Mouse (Mus musculus) lung, embryonic 16.5 days (tissue): ENCODE measurements around the gene Timm8a2. TPM values are rescaled to one million over a fixed set of nuclear protein-coding genes. Genes with fewer than 3 reads are reported as not detected.

Experiments used
- ATAC-seq: fragments of 200-750 bp; cut with Nextera tagmentation; 2 replicates; pipeline ENCODE4 v1.8.0; 2017; ENCODE audit warnings: low read depth, mild to moderate bottlenecking, moderate library complexity
- H3K27ac ChIP-seq: fragments of 300-500 bp; sonication (generic); 2 replicates; pipeline ENCODE4 v1.5.1; 2014; ENCODE audit warnings: mild to moderate bottlenecking, control low read depth, low read length
- H3K27me3 ChIP-seq: fragments of 300-500 bp; sonication (generic); 2 replicates; pipeline ENCODE4 v1.6.1; 2014; ENCODE audit warnings: low read depth, low read length, mixed read lengths; ENCODE audit not compliant: control insufficient read depth, insufficient read depth
- H3K36me3 ChIP-seq: fragments of 300-500 bp; sonication (generic); 2 replicates; pipeline ENCODE4 v1.6.1; 2014; ENCODE audit warnings: low read length; ENCODE audit not compliant: control insufficient read depth, insufficient read depth
- H3K4me1 ChIP-seq: fragments of 300-500 bp; sonication (generic); replicated peaks from 2 replicates; pipeline ENCODE4 v1.6.1; 2014; ENCODE audit warnings: low read length, mixed read lengths; ENCODE audit not compliant: control insufficient read depth, insufficient read depth
- H3K4me2 ChIP-seq: fragments of 300-500 bp; sonication (generic); 2 replicates; pipeline ENCODE4 v1.6.1; 2014; ENCODE audit warnings: low read depth, low read length, control low read depth
- H3K4me3 ChIP-seq: fragments of 300-500 bp; sonication (generic); 2 replicates; pipeline ENCODE4 v1.5.1; 2014; ENCODE audit warnings: mild to moderate bottlenecking, low read length, control low read depth
- H3K9ac ChIP-seq: fragments of 300-500 bp; sonication (generic); 2 replicates; pipeline ENCODE4 v1.6.1; 2014; ENCODE audit warnings: low read length, control low read depth
- H3K9me3 ChIP-seq: fragments of 300-500 bp; sonication (generic); 2 replicates; pipeline ENCODE4 v1.6.1; 2016; ENCODE audit warnings: low read length; ENCODE audit not compliant: control insufficient read depth
- WGBS: fragments of 180-500 bp; shearing (Covaris S2); extraction: QIAGEN DNeasy Blood & Tissue Kit; methylation state at CpG from one replicate; pipeline ENCODE4 v1.1.7; 2014; 5-methylcytosine and 5-hydroxymethylcytosine counted together
- polyA plus RNA-seq: library from polyadenylated mRNA; unstranded; fragments of >200 nt; fragmentation: Nextera tagmentation; extraction: Ambion mirVana; gene quantifications from 2 replicates; pipeline ENCODE4 v1.2.1, GENCODE M21; 2015

Gene Timm8a2
- polyA plus RNA-seq, 1 experiment from 2014 or later, result not detected

DNA sequence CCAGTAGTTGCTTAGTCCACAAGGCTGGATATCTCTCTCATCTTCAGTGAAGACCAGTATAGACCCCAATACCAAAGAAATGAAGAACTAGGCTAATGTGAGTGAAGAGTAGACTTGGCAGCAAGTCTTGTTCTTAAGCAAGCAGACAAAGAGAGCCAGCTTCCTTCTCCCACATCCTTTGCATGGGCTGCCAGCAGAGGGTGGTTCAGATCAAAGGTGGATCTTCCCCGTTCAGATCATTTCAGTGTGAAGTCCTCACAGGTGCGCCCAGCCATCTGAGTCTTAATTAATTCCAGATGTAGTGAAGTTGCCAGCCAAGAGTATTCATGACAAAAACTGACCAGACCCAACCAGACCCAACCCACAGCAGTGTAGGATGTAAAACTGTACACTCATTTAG, 16.5 kb upstream of the Timm8a2 start:
- H3K4me2 ChIP-seq, result no peak overlapping the region
- no peaks in the 10 kb centered on the region for H3K27me3 ChIP-seq
- no peak overlapping the region for H3K9ac ChIP-seq
- no peak for ATAC-seq
- H3K36me3 ChIP-seq, result no peaks in the 10 kb centered on the region; the same call in 1 of the 2 replicates
- H3K27ac ChIP-seq, result no peak overlapping the region
- no peaks in the 10 kb centered on the region for H3K9me3 ChIP-seq
- H3K4me3 ChIP-seq, result no peak overlapping the region
- no peaks in the 10 kb centered on the region for H3K4me1 ChIP-seq
- 72% methylated on average over 2 of the region's 2 CpGs for WGBS

GRCm38 (mm10) chr14:122019389-122019788, 15.1 kb upstream of the Timm8a2 start:
- no peak for ATAC-seq
- Histone ChIP-seq H3K4me2 (no peak overlapping the region), H3K27ac (no peak overlapping the region), H3K9me3 (no peaks in the 10 kb centered on the region), H3K27me3 (no peaks in the 10 kb centered on the region), H3K9ac (no peak overlapping the region), H3K36me3 (no peaks in the 10 kb centered on the region; the same call in 1 of the 2 replicates), H3K4me1 (no peaks in the 10 kb centered on the region), H3K4me3 (no peak overlapping the region)
- WGBS, result 80% methylated on average over 2 of the region's 2 CpGs

GRCm38 (mm10) chr14:122020567-122020966, 13.9 kb upstream of the Timm8a2 start:
- H3K4me3 ChIP-seq, result no peak overlapping the region
- no peaks in the 10 kb centered on the region for H3K4me1 ChIP-seq
- ATAC-seq, result no peak
- H3K27me3 ChIP-seq, result no peaks in the 10 kb centered on the region
- no peak overlapping the region for H3K4me2 ChIP-seq
- no peak overlapping the region for H3K9ac ChIP-seq
- H3K27ac ChIP-seq, result no peak overlapping the region
- H3K36me3 ChIP-seq, result no peaks in the 10 kb centered on the region; the same call in 1 of the 2 replicates
- H3K9me3 ChIP-seq, result no peaks in the 10 kb centered on the region
- 89% methylated on average over 6 of the region's 6 CpGs for WGBS

DNA sequence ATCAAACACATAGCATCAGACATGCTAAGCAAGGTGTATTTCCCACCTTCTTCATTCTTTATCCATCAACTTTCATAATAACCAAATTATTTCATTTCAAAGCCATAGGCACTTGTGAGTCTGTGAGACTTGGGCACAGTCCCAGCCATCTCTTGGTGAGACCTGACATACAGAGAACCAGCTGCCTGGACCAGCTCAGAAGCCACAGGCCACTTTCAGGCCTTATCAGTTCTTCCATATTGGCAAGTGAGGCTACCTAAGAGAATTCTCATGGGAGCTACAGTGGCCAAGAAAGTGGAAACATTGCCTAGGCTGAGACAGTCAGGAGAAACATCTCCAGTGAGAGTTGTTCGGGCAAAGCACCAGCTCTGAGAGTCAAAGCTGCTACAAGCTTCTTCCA, 11.4 kb upstream of the Timm8a2 start:
- no peak overlapping the region for H3K9ac ChIP-seq
- H3K27ac ChIP-seq, result no peak overlapping the region
- WGBS, result 87% methylated on average over 1 of the region's 1 CpGs
- no peaks in the 10 kb centered on the region for H3K9me3 ChIP-seq
- no peak overlapping the region for H3K4me2 ChIP-seq
- H3K27me3 ChIP-seq, result no peaks in the 10 kb centered on the region
- ATAC-seq, result no peak
- no peaks in the 10 kb centered on the region; the same call in 1 of the 2 replicates for H3K36me3 ChIP-seq
- H3K4me3 ChIP-seq, result no peak overlapping the region
- H3K4me1 ChIP-seq, result no peaks in the 10 kb centered on the region

- H3K27ac ChIP-seq, result no peak overlapping the region
- no peaks in the 10 kb centered on the region; the same call in 1 of the 2 replicates for H3K36me3 ChIP-seq
- H3K27me3 ChIP-seq, result no peaks in the 10 kb centered on the region
- H3K4me2 ChIP-seq, result no peak overlapping the region
- H3K4me3 ChIP-seq, result no peak overlapping the region
- H3K9ac ChIP-seq, result no peak overlapping the region
- no peak for ATAC-seq
- H3K4me1 ChIP-seq, result no peaks in the 10 kb centered on the region
- no peaks in the 10 kb centered on the region for H3K9me3 ChIP-seq
Measured at GRCm38 (mm10) chr14:122023928-122024327, 10.5 kb upstream of the Timm8a2 start.

DNA sequence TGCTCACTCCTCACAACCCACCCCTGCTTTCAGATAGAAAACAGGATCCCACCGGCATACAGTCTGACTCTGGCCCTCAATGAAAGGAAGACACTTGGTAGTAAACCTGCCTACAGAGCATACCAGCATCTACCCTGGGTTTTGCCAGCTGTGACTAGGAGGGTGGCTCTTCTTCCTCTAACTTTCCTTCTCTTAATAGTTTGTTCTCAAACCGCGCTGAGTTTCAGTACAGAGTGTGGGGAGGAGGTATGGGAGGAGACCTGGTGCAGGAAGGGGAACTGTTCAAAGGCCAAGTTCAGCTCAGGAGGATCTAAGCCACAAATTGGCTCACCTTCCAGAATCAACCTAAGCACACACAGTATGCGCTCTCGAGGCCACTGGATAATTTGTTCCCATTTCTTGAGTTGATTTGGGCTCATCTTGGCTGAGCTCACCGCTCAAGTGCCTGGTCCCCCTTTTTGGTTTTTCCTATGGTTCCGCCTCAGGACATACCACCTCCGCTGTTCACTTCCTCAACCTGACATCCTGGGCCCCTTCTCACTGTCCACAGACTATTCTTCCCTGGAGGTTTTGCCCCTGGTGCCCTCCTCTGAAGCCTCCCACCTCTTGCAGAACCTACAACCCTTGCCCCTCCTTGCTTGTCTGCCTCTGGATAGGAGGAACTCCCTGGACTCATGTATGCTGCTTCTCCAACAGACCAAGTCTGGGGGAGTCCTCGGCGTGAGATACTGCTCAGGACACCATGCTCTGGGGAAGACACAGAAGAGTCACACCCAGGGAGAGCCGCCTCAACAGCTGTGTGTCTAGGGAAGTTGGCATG, 5.3 kb upstream of the Timm8a2 start:
- no peak overlapping the region for H3K27ac ChIP-seq
- no peaks in the 10 kb centered on the region for H3K36me3 ChIP-seq
- no peak overlapping the region for H3K4me2 ChIP-seq
- 80% methylated on average over 11 of the region's 11 CpGs for WGBS
- H3K4me3 ChIP-seq, result no peak overlapping the region
- H3K9ac ChIP-seq, result no peak overlapping the region
- H3K9me3 ChIP-seq, result no peaks in the 10 kb centered on the region
- peak; percentile 20; the same call in 1 of the 2 replicates for ATAC-seq
- no peaks in the 10 kb centered on the region for H3K27me3 ChIP-seq
- H3K4me1 ChIP-seq, result no peaks in the 10 kb centered on the region

DNA sequence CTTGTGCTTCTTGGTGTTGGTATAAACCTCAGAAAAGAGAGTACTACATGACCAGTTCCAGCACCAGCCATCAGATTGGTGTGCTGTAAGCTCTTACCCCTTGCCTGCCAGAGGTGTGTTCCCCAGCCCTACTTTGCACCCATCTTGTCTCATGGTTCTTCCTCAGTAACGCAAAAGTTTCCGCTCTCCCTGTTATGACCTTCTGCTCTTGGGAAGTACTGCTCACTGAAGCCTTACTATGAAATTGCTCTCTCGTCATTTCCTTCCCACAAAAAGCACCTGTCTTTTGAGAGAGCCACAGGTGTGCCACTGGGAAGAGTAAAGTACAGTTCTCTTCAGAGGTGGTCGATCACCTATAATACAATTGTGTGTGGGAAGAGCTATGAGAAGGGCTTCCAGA, 4.6 kb upstream of the Timm8a2 start:
- no peaks in the 10 kb centered on the region for H3K4me1 ChIP-seq
- ATAC-seq, result no peak
- no peak overlapping the region for H3K4me3 ChIP-seq
- no peaks in the 10 kb centered on the region for H3K27me3 ChIP-seq
- no peak overlapping the region for H3K27ac ChIP-seq
- H3K36me3 ChIP-seq, result no peaks in the 10 kb centered on the region
- 85% methylated on average over 4 of the region's 4 CpGs for WGBS
- no peak overlapping the region for H3K9ac ChIP-seq
- H3K4me2 ChIP-seq, result no peak overlapping the region
- H3K9me3 ChIP-seq, result no peaks in the 10 kb centered on the region

- Histone ChIP-seq H3K36me3 (no peaks in the 10 kb centered on the region), H3K27ac (no peak overlapping the region), H3K27me3 (no peaks in the 10 kb centered on the region), H3K9ac (no peak overlapping the region), H3K4me1 (no peaks in the 10 kb centered on the region), H3K9me3 (peaks cover 3% of the 10 kb centered on the region; the same call in 1 of the 2 replicates), H3K4me2 (no peak overlapping the region), H3K4me3 (no peak overlapping the region)
- no peak for ATAC-seq
- 62% methylated on average over 2 of the region's 2 CpGs for WGBS
Measured at GRCm38 (mm10) chr14:122032045-122032444, 2.4 kb upstream of the Timm8a2 start.

- H3K4me1 ChIP-seq, result no peaks in the 10 kb centered on the region
- no peak overlapping the region for H3K9ac ChIP-seq
- ATAC-seq, result no peak
- no peak overlapping the region for H3K4me3 ChIP-seq
- no peak overlapping the region for H3K4me2 ChIP-seq
- H3K36me3 ChIP-seq, result no peaks in the 10 kb centered on the region
- no peaks in the 10 kb centered on the region for H3K27me3 ChIP-seq
- no peak overlapping the region for H3K27ac ChIP-seq
- H3K9me3 ChIP-seq, result peaks cover 3% of the 10 kb centered on the region; the same call in 1 of the 2 replicates
- 82% methylated on average over 1 of the region's 1 CpGs for WGBS
Measured at GRCm38 (mm10) chr14:122035181-122035580, 707 bp downstream of the Timm8a2 start.
